Mouse (Mus musculus) embryo, embryonic 11.5 days (tissue): ENCODE measurements at regions not wholly inside any gene's neighbourhood (a gene's known extent, or its start where the extent isn't known, plus 50 kb on each side); places are given as distances from the start of the nearest gene placed in this dataset.

Source experiments
- DNase-seq: peaks from one replicate; pipeline ENCODE4 v3.0.0-alpha.2; 2012; ENCODE audit warnings: low read depth, low spot score

- no peak for DNase-seq
Measured at GRCm38 (mm10) chr15:56604266-56604665, 873.2 kb downstream of the Slc22a22 start.

- DNase-seq: no peak
Measured at GRCm38 (mm10) chr15:56592656-56593055, 884.8 kb downstream of the Slc22a22 start.

- no peak for DNase-seq
Measured at GRCm38 (mm10) chr15:56580745-56581515, 896.5 kb downstream of the Slc22a22 start.

GRCm38 (mm10) chr15:56563192-56563591, 914.2 kb downstream of the Slc22a22 start:
- no peak for DNase-seq

GRCm38 (mm10) chr15:56562785-56563184, 914.6 kb downstream of the Slc22a22 start:
- DNase-seq: no peak

DNA sequence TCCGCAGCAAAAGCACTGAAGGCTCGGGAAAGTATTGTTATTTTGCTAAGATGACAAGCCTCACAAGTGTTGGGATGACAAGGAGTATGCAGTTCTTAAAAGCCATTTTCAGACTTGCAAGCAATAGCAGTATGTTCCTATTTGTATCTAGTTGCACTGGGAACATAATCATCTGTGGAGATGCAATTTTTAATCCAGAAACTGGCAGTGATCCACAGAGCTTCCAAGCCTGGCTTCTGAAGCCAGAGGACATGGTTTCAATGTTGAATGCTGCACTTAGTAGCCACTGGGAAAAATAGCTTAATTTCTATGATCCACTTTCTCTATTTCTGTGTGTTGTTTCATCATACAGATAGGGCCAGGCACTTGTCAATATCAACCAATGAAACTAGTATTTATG, 915.3 kb downstream of the Slc22a22 start:
- no peak for DNase-seq

DNA sequence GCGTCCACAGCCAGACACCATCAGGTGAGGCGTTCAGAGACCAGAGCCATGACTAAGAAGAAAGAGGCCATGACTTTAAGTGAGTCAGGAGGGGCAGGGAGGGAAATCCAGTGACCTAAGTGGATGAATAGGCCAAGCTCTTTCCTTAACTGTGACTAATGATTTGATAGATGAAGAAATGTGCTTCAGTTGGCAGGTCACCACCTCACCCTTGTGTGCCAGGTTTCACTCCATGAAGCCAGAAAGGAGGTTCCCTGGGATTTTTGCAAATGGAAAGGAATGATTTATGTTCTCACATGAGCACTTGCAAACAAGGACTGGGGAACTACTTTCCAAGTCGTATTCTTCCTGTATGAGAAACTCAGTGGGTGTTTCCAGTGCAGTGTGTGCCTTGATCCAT, 923.0 kb downstream of the Slc22a22 start:
- no peak for DNase-seq

DNA sequence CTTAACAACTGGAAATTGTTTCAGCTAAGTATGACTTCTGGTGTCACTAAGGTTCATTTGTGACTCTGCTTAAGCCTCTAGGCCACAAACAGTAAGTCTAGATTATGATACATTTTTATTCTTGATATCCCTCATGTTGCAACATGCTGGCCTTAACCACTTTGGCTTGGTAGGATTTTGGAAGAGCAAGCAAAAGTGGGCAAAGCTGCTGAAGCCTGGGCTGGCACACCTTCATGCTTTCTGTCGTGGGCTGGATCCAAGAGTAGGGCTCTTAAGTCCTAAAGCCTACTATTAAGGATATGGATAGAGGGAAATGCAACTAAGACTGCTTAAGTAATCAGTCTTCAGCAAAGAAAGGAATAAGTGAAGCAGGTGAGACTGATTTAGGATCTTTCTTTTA, 923.6 kb downstream of the Slc22a22 start:
- DNase-seq: no peak

DNA sequence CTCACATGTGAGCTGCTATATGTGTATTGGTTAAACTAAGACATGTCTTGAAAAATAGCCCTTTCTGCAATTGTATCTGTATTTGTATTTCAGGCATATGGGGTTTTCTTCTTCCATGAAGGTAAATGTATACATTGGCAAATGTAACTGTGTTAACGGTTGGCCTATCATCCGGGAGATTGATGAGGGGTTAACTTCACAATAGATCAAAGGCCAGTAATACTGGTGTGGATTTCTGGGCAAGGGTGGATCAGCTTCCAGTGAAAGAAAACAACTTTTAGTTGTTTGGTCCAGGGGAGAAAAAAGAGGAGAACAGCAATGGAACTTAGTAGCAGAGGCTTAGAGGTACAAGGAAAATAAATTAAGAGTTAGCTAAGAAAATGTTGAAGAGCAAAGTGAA, 945.9 kb downstream of the Slc22a22 start:
- no peak for DNase-seq

GRCm38 (mm10) chr15:56518379-56518778, 959.0 kb downstream of the Slc22a22 start:
- DNase-seq: no peak

GRCm38 (mm10) chr15:56516095-56516494, 961.3 kb downstream of the Slc22a22 start:
- no peak for DNase-seq

DNA sequence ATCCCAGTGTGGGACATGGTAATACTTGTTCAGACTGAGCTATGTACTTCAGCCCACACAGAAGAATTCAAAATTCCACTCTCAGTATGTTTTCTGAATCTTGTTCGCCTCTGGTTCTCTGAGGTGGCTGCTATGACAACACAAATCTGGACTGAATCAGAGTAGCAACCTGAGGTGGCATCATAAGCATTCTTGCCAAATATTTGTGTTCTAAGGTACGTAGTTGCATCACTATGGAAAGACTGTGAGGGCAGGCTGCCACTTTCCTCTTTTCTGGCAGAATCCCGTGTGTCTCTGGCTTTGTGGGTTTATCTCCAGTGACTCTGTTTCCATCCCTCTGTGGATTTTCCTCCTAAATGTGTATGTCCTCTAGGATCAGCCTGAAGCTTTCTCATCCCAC, 978.7 kb downstream of the Slc22a22 start:
- no peak for DNase-seq

- DNase-seq: no peak
Measured at GRCm38 (mm10) chr15:56497757-56498156, 979.7 kb downstream of the Slc22a22 start.

DNA sequence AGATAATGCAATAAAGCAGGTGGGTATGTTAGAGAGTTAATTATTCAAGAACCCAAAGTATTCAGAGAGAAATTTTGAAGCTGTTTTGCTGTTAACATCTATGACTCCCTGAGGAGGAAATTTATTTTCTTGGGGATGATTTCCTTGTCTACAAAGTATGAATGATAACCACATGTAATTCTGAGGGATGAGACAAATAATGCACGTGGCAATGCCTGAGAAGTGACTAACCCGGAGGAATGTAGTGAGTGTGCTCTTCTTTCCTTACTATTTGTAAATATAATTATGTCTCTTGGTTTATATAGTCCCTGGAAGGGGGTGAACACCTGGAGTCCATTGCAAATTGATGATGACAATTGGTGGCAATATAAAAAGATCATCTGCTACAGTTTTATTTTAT, 981.1 kb downstream of the Slc22a22 start:
- no peak for DNase-seq

DNA sequence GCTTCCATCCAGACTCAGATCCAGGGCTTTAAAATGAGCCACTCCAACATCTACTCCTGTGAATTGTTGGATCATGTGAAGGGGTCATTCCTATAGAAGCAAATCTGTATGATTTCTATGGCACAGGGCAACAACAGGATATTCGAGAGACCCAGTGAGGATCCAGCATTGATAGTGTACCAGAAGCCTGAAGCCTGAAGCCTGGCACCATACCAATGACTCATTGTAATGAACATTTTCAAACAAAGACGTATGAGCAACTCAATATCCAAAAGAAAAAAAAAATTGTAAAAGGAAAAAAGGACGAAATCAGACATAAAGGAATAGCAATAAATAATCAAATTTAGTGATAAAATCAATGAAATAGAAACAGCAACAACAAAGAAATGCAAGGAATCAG, 991.5 kb downstream of the Slc22a22 start:
- no peak for DNase-seq

GRCm38 (mm10) chr15:56484693-56485092, 992.7 kb downstream of the Slc22a22 start:
- DNase-seq: no peak

DNA sequence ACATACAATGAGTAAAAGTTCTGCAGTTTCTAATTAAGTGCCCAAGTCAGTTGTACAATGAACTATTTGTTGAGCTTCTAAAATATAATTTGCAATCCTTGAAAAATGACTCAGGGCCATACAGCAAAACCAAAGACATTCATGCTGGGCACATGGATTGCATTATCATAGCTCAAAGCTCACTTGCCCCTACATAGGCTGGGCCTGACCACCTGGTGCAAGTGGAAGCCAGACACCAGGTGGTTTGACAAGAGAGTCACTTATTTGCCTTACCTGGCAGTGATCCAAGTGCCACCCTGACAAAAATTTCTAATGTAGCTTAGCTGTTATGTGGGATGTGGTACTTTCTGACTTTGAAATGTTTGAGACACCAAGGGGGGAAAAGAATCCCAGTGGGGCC, 997.7 kb downstream of the Slc22a22 start:
- no peak for DNase-seq

GRCm38 (mm10) chr15:56479015-56479414, 998.4 kb downstream of the Slc22a22 start:
- no peak for DNase-seq

- DNase-seq: no peak
Measured at GRCm38 (mm10) chr15:56473679-56474078, 1003.7 kb downstream of the Slc22a22 start.

DNA sequence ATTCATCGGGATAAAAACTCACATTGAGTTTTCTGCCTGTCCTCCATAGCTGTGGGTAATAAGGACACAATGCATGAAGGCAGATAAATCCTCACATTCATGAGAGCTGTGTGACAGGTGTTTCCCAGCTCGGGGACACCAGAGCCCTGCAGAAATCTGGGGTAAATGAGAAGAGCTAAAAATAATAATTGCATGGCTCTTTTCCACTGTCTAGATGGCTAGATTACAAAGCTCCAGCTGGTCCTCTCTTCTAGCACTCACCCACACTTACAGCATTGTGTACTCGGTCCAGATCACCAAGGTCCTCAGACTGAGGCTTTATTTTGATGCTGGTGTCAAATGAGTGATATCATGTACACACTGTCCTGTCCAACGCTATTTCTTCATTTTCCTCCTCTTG, 1025.5 kb downstream of the Slc22a22 start:
- no peak for DNase-seq

GRCm38 (mm10) chr15:56448015-56448645, 1029.3 kb downstream of the Slc22a22 start:
- DNase-seq: no peak

DNA sequence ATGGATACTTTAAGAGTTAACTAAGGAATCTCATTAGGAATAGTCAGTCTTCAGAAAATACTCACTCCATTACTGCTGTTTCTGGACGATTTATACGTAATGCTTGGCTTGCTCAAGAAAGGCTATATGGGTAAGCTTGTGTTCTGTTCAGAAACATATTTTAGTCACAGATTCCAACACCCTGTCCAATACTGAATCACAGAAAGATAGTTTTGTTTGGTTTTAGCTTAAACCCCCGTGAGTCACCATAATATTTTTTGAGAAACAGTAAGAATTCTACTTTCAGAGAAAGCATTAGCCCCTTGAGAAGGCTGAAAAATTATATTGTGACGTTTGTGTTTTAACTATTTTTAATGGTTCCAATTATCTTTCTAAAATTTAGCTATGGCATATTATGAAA, 1037.3 kb downstream of the Slc22a22 start:
- no peak for DNase-seq

DNA sequence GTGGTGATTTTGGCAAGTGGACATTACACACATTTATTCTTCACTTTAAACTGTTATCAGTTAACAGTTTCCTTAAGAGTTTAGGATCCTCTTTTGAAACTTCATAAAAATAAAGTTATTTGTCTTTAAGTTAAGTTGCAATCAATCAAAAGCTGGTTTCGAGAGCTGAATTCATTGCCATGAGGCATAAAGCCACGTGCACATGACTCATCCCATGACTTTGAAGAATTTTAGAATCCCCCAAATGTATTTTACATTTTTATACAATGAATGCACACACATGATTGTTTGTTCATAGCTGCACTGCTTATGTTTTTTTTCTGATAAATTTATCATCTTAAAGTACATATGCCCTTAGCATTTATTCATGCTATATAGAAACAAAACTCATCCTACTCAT, 1039.1 kb downstream of the Slc22a22 start:
- no peak for DNase-seq
